Mouse (Mus musculus): ENCODE data around the gene Rph3a.

GRCm38 (mm10) chr5:120976138-120976537 lies 33.8 kb downstream of the Rph3a start:
- TF ChIP-seq CTCF (IDR thresholded peaks at IDR 0.05; ENCODE audit: low read depth, low read length): no peak
- TF ChIP-seq TAL1 (conservative IDR thresholded peaks at IDR 0.05; ENCODE audit: low read depth, low read length): no peak
- TF ChIP-seq POLR2AphosphoS5 (IDR thresholded peaks at IDR 0.05; ENCODE audit: insufficient replicate concordance, low read depth, low read length): no peak
- no peak for TF ChIP-seq GATA1 (IDR thresholded peaks at IDR 0.05; ENCODE audit: borderline replicate concordance, low read length)

Measured in G1E (cell line).